Mouse (Mus musculus) kidney, embryonic 16.5 days (tissue): ENCODE results near the gene Svs3b. TPM values are rescaled to one million over a fixed set of nuclear protein-coding genes. Genes with fewer than 3 reads are reported as not detected.
"Not testable (repeated sequence)": the region's sequence is repeated elsewhere in the genome, so short reads cannot be mapped to it uniquely, and the experiment has no call there.

Experiments used
- ATAC-seq: fragments of 200-750 bp; cut with Nextera tagmentation; 2 replicates; pipeline ENCODE4 v1.8.0; 2017; ENCODE audit warnings: moderate TSS enrichment; ENCODE audit not compliant: low FRiP score, low TSS enrichment
- H3K27ac ChIP-seq: fragments of 300-500 bp; sonication (generic); 2 replicates; pipeline ENCODE4 v1.5.1; 2014; ENCODE audit warnings: low read length
- H3K27me3 ChIP-seq: fragments of 300-500 bp; sonication (generic); 2 replicates; pipeline ENCODE4 v1.6.1; 2014; ENCODE audit warnings: low read length, control low read depth, mixed read lengths; ENCODE audit not compliant: insufficient read depth
- H3K36me3 ChIP-seq: fragments of 300-500 bp; sonication (generic); 2 replicates; pipeline ENCODE4 v1.6.1; 2014; ENCODE audit warnings: low read length, control low read depth, mixed read lengths; ENCODE audit not compliant: insufficient read depth
- H3K4me1 ChIP-seq: fragments of 300-500 bp; sonication (generic); 2 replicates; pipeline ENCODE4 v1.6.1; 2014; ENCODE audit warnings: low read length, control low read depth, mixed read lengths; ENCODE audit not compliant: insufficient read depth
- H3K4me2 ChIP-seq: fragments of 300-500 bp; sonication (generic); replicated peaks from 2 replicates; pipeline ENCODE4 v1.6.1; 2014; ENCODE audit warnings: low read depth, low read length
- H3K4me3 ChIP-seq: fragments of 300-500 bp; sonication (generic); 2 replicates; pipeline ENCODE4 v1.5.1; 2014; ENCODE audit warnings: mild to moderate bottlenecking, low read length
- H3K9ac ChIP-seq: fragments of 300-500 bp; sonication (generic); replicated peaks from 2 replicates; pipeline ENCODE4 v1.6.1; 2014; ENCODE audit warnings: low read length
- H3K9me3 ChIP-seq: fragments of 300-500 bp; sonication (generic); 2 replicates; pipeline ENCODE4 v1.6.1; 2016; ENCODE audit warnings: low read length, control low read depth
- WGBS: fragments of 180-500 bp; shearing (Covaris S2); extraction: QIAGEN DNeasy Blood & Tissue Kit; methylation state at CpG from one replicate; pipeline ENCODE4 v1.1.7; 2014; 5-methylcytosine and 5-hydroxymethylcytosine counted together
- polyA plus RNA-seq: library from polyadenylated mRNA; unstranded; fragments of >200 nt; fragmentation: Nextera tagmentation; extraction: Ambion mirVana; gene quantifications from 2 replicates; pipeline ENCODE4 v1.2.1, GENCODE M21; 2015

Gene Svs3b
- polyA plus RNA-seq, result not detected in 2 replicates

- not testable (repeated sequence) for ATAC-seq, H3K4me2 ChIP-seq, H3K27ac ChIP-seq, H3K27me3 ChIP-seq, H3K9me3 ChIP-seq, H3K4me1 ChIP-seq, H3K9ac ChIP-seq, H3K36me3 ChIP-seq, H3K4me3 ChIP-seq
- WGBS, result 79% methylated on average over 1 of the region's 1 CpGs
Measured at GRCm38 (mm10) chr2:164256540-164256939, at the start of gene Svs3b. Svs3b (minus strand) TSS chr2:164256640.

GRCm38 (mm10) chr2:164288968-164289367, 32.5 kb upstream of the Svs3b start, which contains the start of gene Svs3a:
Svs3a (plus strand) TSS chr2:164289268.
- not testable (repeated sequence) for H3K9ac ChIP-seq, H3K4me3 ChIP-seq, ATAC-seq, H3K27me3 ChIP-seq, H3K4me2 ChIP-seq, H3K27ac ChIP-seq, H3K36me3 ChIP-seq, H3K9me3 ChIP-seq, H3K4me1 ChIP-seq
- WGBS, result 57% methylated on average over 1 of the region's 1 CpGs

GRCm38 (mm10) chr2:164278359-164278758, 21.9 kb upstream of the Svs3b start, which contains the start of gene Svs4:
Svs4 (minus strand) TSS chr2:164278459.
- no peak within 1 kb of the TSS for H3K27ac ChIP-seq
- H3K36me3 ChIP-seq, result no peaks in the 10 kb centered on the region
- H3K9me3 ChIP-seq, result no peaks in the 10 kb centered on the region
- ATAC-seq, result no peak
- H3K4me1 ChIP-seq, result no peaks in the 10 kb centered on the region
- no peak within 1 kb of the TSS for H3K4me2 ChIP-seq
- H3K4me3 ChIP-seq, result no peak within 1 kb of the TSS
- no peaks in the 10 kb centered on the region for H3K27me3 ChIP-seq
- H3K9ac ChIP-seq, result no peak within 1 kb of the TSS
- WGBS, result 88% methylated on average over 4 of the region's 4 CpGs

- no peak for ATAC-seq
- H3K9me3 ChIP-seq, result no peaks in the 10 kb centered on the region
- WGBS, result 77% methylated on average over 3 of the region's 3 CpGs
Measured at GRCm38 (mm10) chr2:164238366-164238765, 18.1 kb downstream of the Svs3b start, which contains the start of gene Svs2. Svs2 (minus strand) TSS chr2:164238466.

GRCm38 (mm10) chr2:164232671-164233070, 23.8 kb downstream of the Svs3b start:
- Histone ChIP-seq H3K9me3 (no peaks in the 10 kb centered on the region), H3K4me1 (no peaks in the 10 kb centered on the region), H3K36me3 (no peaks in the 10 kb centered on the region), H3K4me2 (no peak overlapping the region), H3K27ac (no peak overlapping the region), H3K9ac (no peak overlapping the region), H3K4me3 (no peak overlapping the region), H3K27me3 (no peaks in the 10 kb centered on the region)
- WGBS, result 83% methylated on average over 8 of the region's 8 CpGs
- ATAC-seq, result no peak

More at GRCm38 (mm10) chr2:164238366-164238765, 18.1 kb downstream of the Svs3b start, which contains the start of gene Svs2:
- no peak within 1 kb of the TSS for H3K27ac ChIP-seq
- no peaks in the 10 kb centered on the region for H3K36me3 ChIP-seq
- H3K4me3 ChIP-seq, result no peak within 1 kb of the TSS
- H3K4me1 ChIP-seq, result no peaks in the 10 kb centered on the region
- no peak within 1 kb of the TSS for H3K9ac ChIP-seq
- H3K27me3 ChIP-seq, result no peaks in the 10 kb centered on the region
- no peak within 1 kb of the TSS for H3K4me2 ChIP-seq

GRCm38 (mm10) chr2:164228361-164229070, 27.9 kb downstream of the Svs3b start:
- 84% methylated on average over 8 of the region's 8 CpGs for WGBS
- H3K4me3 ChIP-seq, result no peak overlapping the region

GRCm38 (mm10) chr2:164221522-164221921, 34.9 kb downstream of the Svs3b start, which contains the start of gene Wfdc15b:
Wfdc15b (minus strand) TSS chr2:164221660.
- peak; percentile 51; the same call in 1 of the 2 replicates for ATAC-seq
- Histone ChIP-seq H3K36me3 (no peaks in the 10 kb centered on the region), H3K9ac (no peak within 1 kb of the TSS), H3K27me3 (no peaks in the 10 kb centered on the region), H3K9me3 (no peaks in the 10 kb centered on the region), H3K4me3 (peak within 1 kb of the TSS; percentile 30), H3K4me2 (peak within 1 kb of the TSS; percentile 43), H3K4me1 (no peaks in the 10 kb centered on the region), H3K27ac (peak within 1 kb of the TSS; percentile 79)
- WGBS, result 43% methylated on average over 11 of the region's 11 CpGs

More at GRCm38 (mm10) chr2:164228361-164229070, 27.9 kb downstream of the Svs3b start:
- Histone ChIP-seq H3K9ac (no peak overlapping the region), H3K27ac (no peak overlapping the region), H3K9me3 (no peaks in the 10 kb centered on the region), H3K4me2 (no peak overlapping the region), H3K27me3 (no peaks in the 10 kb centered on the region), H3K36me3 (no peaks in the 10 kb centered on the region), H3K4me1 (no peaks in the 10 kb centered on the region)
- ATAC-seq, result no peak

GRCm38 (mm10) chr2:164219295-164219694, 37.1 kb downstream of the Svs3b start:
- WGBS, result 78% methylated on average over 9 of the region's 9 CpGs
- no peak overlapping the region for H3K9ac ChIP-seq
- ATAC-seq, result no peak
- H3K4me2 ChIP-seq, result no peak overlapping the region; the same call in 1 of the 2 replicates
- no peak overlapping the region for H3K27ac ChIP-seq
- no peaks in the 10 kb centered on the region for H3K36me3 ChIP-seq
- H3K4me3 ChIP-seq, result no peak overlapping the region
- H3K4me1 ChIP-seq, result no peaks in the 10 kb centered on the region
- H3K27me3 ChIP-seq, result no peaks in the 10 kb centered on the region
- H3K9me3 ChIP-seq, result no peaks in the 10 kb centered on the region

GRCm38 (mm10) chr2:164212711-164213110, 43.7 kb downstream of the Svs3b start:
- H3K9ac ChIP-seq, result no peak overlapping the region
- H3K27ac ChIP-seq, result no peak overlapping the region
- no peaks in the 10 kb centered on the region for H3K36me3 ChIP-seq
- ATAC-seq, result no peak
- no peaks in the 10 kb centered on the region for H3K27me3 ChIP-seq
- no peaks in the 10 kb centered on the region for H3K4me1 ChIP-seq
- H3K4me3 ChIP-seq, result no peak overlapping the region
- 88% methylated on average over 5 of the region's 5 CpGs for WGBS
- H3K9me3 ChIP-seq, result no peaks in the 10 kb centered on the region
- no peak overlapping the region for H3K4me2 ChIP-seq

- no peaks in the 10 kb centered on the region for H3K27me3 ChIP-seq
- 91% methylated on average over 4 of the region's 4 CpGs for WGBS
- no peak for ATAC-seq
- no peaks in the 10 kb centered on the region for H3K9me3 ChIP-seq
- no peak overlapping the region for H3K9ac ChIP-seq
- no peak overlapping the region for H3K4me3 ChIP-seq
- no peak overlapping the region for H3K4me2 ChIP-seq
- no peaks in the 10 kb centered on the region for H3K4me1 ChIP-seq
- no peak overlapping the region for H3K27ac ChIP-seq
- no peaks in the 10 kb centered on the region for H3K36me3 ChIP-seq
Measured at GRCm38 (mm10) chr2:164210892-164211291, 45.5 kb downstream of the Svs3b start.
